Mouse (Mus musculus): Measurements from ENCODE around the gene Ahsg. TPM values are rescaled to one million over a fixed set of nuclear protein-coding genes. Genes with fewer than 3 reads are reported as not detected.

Gene Ahsg
- total and polyA plus RNA-seq, 3 experiments: 0.13 TPM; not detected in 2

- Histone ChIP-seq H3K4me1 (ENCODE audit: control insufficient read depth in 1 of 2, insufficient read depth in 2 of 2, low read length in 2 of 2) (no peaks in the 10 kb centered on the region), H3K4me3 (ENCODE audit: control insufficient read depth in 1 of 2, insufficient read depth in 1 of 2, low read depth in 2 of 2, low read length in 2 of 2) (no peak overlapping the region), H3K27ac (ENCODE audit: control insufficient read depth, low read depth, low read length) (no peak overlapping the region), H3K27me3 (ENCODE audit: control insufficient read depth in 1 of 2, insufficient read depth in 2 of 2, low read length in 2 of 2) (no peaks in the 10 kb centered on the region), H3K79me2 (ENCODE audit: control insufficient read depth, insufficient read depth, low read length, poor library complexity) (no peaks in the 10 kb centered on the region), H3K9me3 (replicated peaks; ENCODE audit: insufficient read depth, low read length) (no peaks in the 10 kb centered on the region), H3K36me3 (ENCODE audit: control insufficient read depth in 1 of 2, insufficient read depth in 2 of 2, low read length in 2 of 2) (no peaks in the 10 kb centered on the region), H3K9ac (ENCODE audit: control insufficient read depth, low read depth, low read length, poor library complexity, severe bottlenecking) (no peak overlapping the region)
- TF ChIP-seq CHD1 (IDR thresholded peaks at IDR 0.05; ENCODE audit: low read depth, low read length) (no peak), TBP (IDR thresholded peaks at IDR 0.05; ENCODE audit: low read depth, low read length) (no peak), CHD2 (IDR thresholded peaks at IDR 0.05; ENCODE audit: low read length) (no peak), RCOR1 (IDR thresholded peaks at IDR 0.05; ENCODE audit: low read depth, low read length) (no peak), NELFE (IDR thresholded peaks at IDR 0.05; ENCODE audit: low read depth, low read length) (no peak), POLR2AphosphoS2 (IDR thresholded peaks at IDR 0.05; ENCODE audit: low read length) (no peak), CTCF (IDR thresholded peaks at IDR 0.05 in 2 of 3, conservative IDR thresholded peaks at IDR 0.05 in 1 of 3; ENCODE audit: control insufficient read depth in 1 of 3, insufficient read depth in 1 of 3, low read depth in 2 of 3, low read length in 3 of 3, poor library complexity in 1 of 3, severe bottlenecking in 1 of 3) (no peak), MYB (IDR thresholded peaks at IDR 0.05; ENCODE audit: low read depth, low read length) (no peak), MEF2A (IDR thresholded peaks at IDR 0.05; ENCODE audit: extremely low read depth, insufficient replicate concordance, low read depth, low read length, poor library complexity, severe bottlenecking) (no peak), TCF12 (IDR thresholded peaks at IDR 0.05; ENCODE audit: low read depth, low read length) (no peak), TAL1 (IDR thresholded peaks at IDR 0.05; ENCODE audit: low read length) (no peak), MXI1 (IDR thresholded peaks at IDR 0.05; ENCODE audit: low read depth, low read length) (no peak), ETS1 (IDR thresholded peaks at IDR 0.05; ENCODE audit: low read depth, low read length) (no peak), ZMIZ1 (IDR thresholded peaks at IDR 0.05; ENCODE audit: low read depth, low read length) (no peak), ZNF384 (IDR thresholded peaks at IDR 0.05; ENCODE audit: low read depth, low read length) (no peak), JUND (IDR thresholded peaks at IDR 0.05; ENCODE audit: low read depth, low read length) (no peak), POLR2AphosphoS5 (IDR thresholded peaks at IDR 0.05; ENCODE audit: borderline replicate concordance, low read depth, low read length) (no peak), ELF1 (IDR thresholded peaks at IDR 0.05; ENCODE audit: low read depth, low read length) (no peak), MAX (IDR thresholded peaks at IDR 0.05; ENCODE audit: low read length) (no peak), EP300 (IDR thresholded peaks at IDR 0.05; ENCODE audit: low read depth in 1 of 2, low read length in 2 of 2) (no peak)
- no peak for DNase-seq (ENCODE audit: low read depth, low spot score)
These were observed 38.5 kb downstream of the Ahsg start for GRCm38 (mm10) chr16:22929575-22929974.

- Histone ChIP-seq H3K9me3 (replicated peaks; ENCODE audit: insufficient read depth, low read length) (no peaks in the 10 kb centered on the region), H3K4me1 (ENCODE audit: control insufficient read depth in 1 of 2, insufficient read depth in 2 of 2, low read length in 2 of 2) (no peaks in the 10 kb centered on the region), H3K9ac (ENCODE audit: control insufficient read depth, low read depth, low read length, poor library complexity, severe bottlenecking) (no peak overlapping the region), H3K27me3 (ENCODE audit: control insufficient read depth in 1 of 2, insufficient read depth in 2 of 2, low read length in 2 of 2) (no peaks in the 10 kb centered on the region; a peak in 1 of 4 replicates), H3K4me3 (ENCODE audit: control insufficient read depth in 1 of 2, insufficient read depth in 1 of 2, low read depth in 2 of 2, low read length in 2 of 2) (no peak overlapping the region), H3K27ac (ENCODE audit: control insufficient read depth, low read depth, low read length) (no peak overlapping the region), H3K36me3 (ENCODE audit: control insufficient read depth in 1 of 2, insufficient read depth in 2 of 2, low read length in 2 of 2) (no peaks in the 10 kb centered on the region), H3K79me2 (ENCODE audit: control insufficient read depth, insufficient read depth, low read length, poor library complexity) (no peaks in the 10 kb centered on the region)
- DNase-seq (ENCODE audit: low read depth, low spot score): no peak
- TF ChIP-seq TCF12 (IDR thresholded peaks at IDR 0.05; ENCODE audit: low read depth, low read length) (no peak), BHLHE40 (IDR thresholded peaks at IDR 0.05; ENCODE audit: borderline replicate concordance, low read depth, low read length) (no peak), NELFE (IDR thresholded peaks at IDR 0.05; ENCODE audit: low read depth, low read length) (no peak), ELF1 (IDR thresholded peaks at IDR 0.05; ENCODE audit: low read depth, low read length) (no peak), ZNF384 (IDR thresholded peaks at IDR 0.05; ENCODE audit: low read depth, low read length) (no peak)
These were observed 40.5 kb downstream of the Ahsg start for GRCm38 (mm10) chr16:22931431-22932200.

All from MEL (cell line).